Mouse (Mus musculus) megakaryocyte, embryonic 14.5 days (primary cell): ENCODE measurements around the gene Khsrp.

Experiments
- FLI1 ChIP-seq: IDR thresholded peaks from 2 replicates; pipeline ENCODE4 v1.6.1; 2012; ENCODE audit warnings: low read length, inconsistent platforms, mixed read lengths
- GATA1 ChIP-seq: IDR thresholded peaks from 3 replicates; pipeline ENCODE4 v1.6.1; 2012; ENCODE audit warnings: mixed read lengths, low read length, inconsistent platforms, borderline replicate concordance

DNA sequence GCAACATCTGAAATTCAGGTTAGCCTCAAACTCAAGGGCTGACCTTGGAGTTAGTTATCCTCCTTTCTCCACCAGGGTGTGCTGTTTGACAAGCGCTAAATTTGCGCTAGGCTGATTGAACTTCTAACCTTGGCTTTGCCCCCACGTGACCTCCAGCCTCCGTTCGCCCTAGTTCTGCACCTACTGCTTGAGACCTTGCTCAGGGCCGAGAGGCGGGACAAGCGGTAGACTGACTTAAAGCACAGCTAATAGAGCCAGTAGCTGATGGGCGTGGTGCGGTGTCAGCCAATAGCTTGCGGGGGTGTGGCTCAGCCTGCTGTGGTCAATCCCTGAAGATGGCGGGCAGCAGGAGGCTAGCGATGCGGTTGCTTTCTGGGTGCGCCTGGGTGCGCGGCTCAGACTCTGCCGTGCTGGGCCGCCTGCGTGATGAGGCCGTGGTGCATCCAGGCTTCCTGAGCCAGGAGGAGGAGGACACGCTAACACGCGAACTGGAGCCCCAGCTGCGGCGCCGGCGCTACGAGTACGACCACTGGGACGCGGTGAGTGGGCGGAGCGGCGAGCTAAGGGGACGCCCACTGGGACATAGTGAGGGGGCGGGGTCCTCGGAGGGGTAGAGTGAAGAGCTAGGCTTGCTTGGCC, 34.2 kb downstream of the Khsrp start, which contains the start of gene Alkbh7:
- TF ChIP-seq GATA1 (no peak), FLI1 (no peak)
